Mouse (Mus musculus) MEL (cell line): ENCODE data around the gene Magi2.

Experiments used
- CTCF ChIP-seq, 3 experiments: IDR thresholded peaks in 2 of 3; conservative IDR thresholded peaks in 1 of 3; 2 replicates each; pipeline ENCODE4 v1.5.1; 2011 to 2012; ENCODE audit warnings: low read length in 3 of 3, low read depth in 2 of 3, mild to moderate bottlenecking in 2 of 3, improper control_type of control experiment in 1 of 3, inconsistent platforms in 1 of 3, mixed read lengths in 1 of 3, moderate library complexity in 1 of 3; ENCODE audit not compliant: control insufficient read depth in 1 of 3, insufficient read depth in 1 of 3, poor library complexity in 1 of 3, severe bottlenecking in 1 of 3
- HCFC1 ChIP-seq: IDR thresholded peaks from 2 replicates; pipeline ENCODE4 v1.6.1; 2012; ENCODE audit warnings: low read depth, mild to moderate bottlenecking, inconsistent platforms, low read length, improper control_type of control experiment, moderate library complexity
- MAFK ChIP-seq: IDR thresholded peaks from 2 replicates; pipeline ENCODE4 v1.6.1; 2011; ENCODE audit warnings: low read depth, mild to moderate bottlenecking, low read length, improper control_type of control experiment, borderline replicate concordance
- MAX ChIP-seq: IDR thresholded peaks from 2 replicates; pipeline ENCODE4 v1.6.1; 2011; ENCODE audit warnings: low read length, improper control_type of control experiment
- POLR2A ChIP-seq, 2 experiments: IDR thresholded peaks; 2 replicates each; pipeline ENCODE4 v1.6.1; 2011 to 2012; ENCODE audit warnings: low read length in 2 of 2, mild to moderate bottlenecking in 2 of 2, control low read depth in 1 of 2, improper control_type of control experiment in 1 of 2, low read depth in 1 of 2, moderate library complexity in 1 of 2; ENCODE audit not compliant: control insufficient read depth in 1 of 2, insufficient read depth in 1 of 2, poor library complexity in 1 of 2
- POLR2AphosphoS2 ChIP-seq: IDR thresholded peaks from 2 replicates; pipeline ENCODE4 v1.6.1; 2011; ENCODE audit warnings: low read length, improper control_type of control experiment
- POLR2AphosphoS5 ChIP-seq: IDR thresholded peaks from 2 replicates; pipeline ENCODE4 v1.6.1; 2012; ENCODE audit warnings: low read depth, borderline replicate concordance, mild to moderate bottlenecking, inconsistent platforms, low read length, moderate library complexity, mixed read lengths
- TAL1 ChIP-seq: IDR thresholded peaks from 2 replicates; pipeline ENCODE4 v1.6.1; 2012; ENCODE audit warnings: mild to moderate bottlenecking, inconsistent platforms, low read length, moderate library complexity, mixed read lengths
- ZKSCAN1 ChIP-seq: IDR thresholded peaks from 2 replicates; pipeline ENCODE4 v1.6.1; 2012; ENCODE audit warnings: low read depth, mild to moderate bottlenecking, inconsistent platforms, low read length, improper control_type of control experiment, moderate library complexity

GRCm38 (mm10) chr5:20457742-20458510 lies 1231.1 kb downstream of the Magi2 start:
- TF ChIP-seq POLR2AphosphoS5 (no peak), CTCF (IDR thresholded peaks at IDR 0.05 in 2 of 3, conservative IDR thresholded peaks at IDR 0.05 in 1 of 3; ENCODE audit: control insufficient read depth in 1 of 3, insufficient read depth in 1 of 3, low read depth in 2 of 3, low read length in 3 of 3, poor library complexity in 1 of 3, severe bottlenecking in 1 of 3) (no peak), HCFC1 (no peak), POLR2A (IDR thresholded peaks at IDR 0.05; ENCODE audit: control insufficient read depth in 1 of 2, insufficient read depth in 1 of 2, low read depth in 1 of 2, low read length in 2 of 2, poor library complexity in 1 of 2) (no peak), MAFK (no peak), TAL1 (no peak), ZKSCAN1 (no peak), MAX (no peak), POLR2AphosphoS2 (no peak)
